Mouse (Mus musculus) layer of hippocampus, postnatal 14 days (tissue): ENCODE measurements around the gene Gm14434. TPM values are rescaled to one million over a fixed set of nuclear protein-coding genes. Genes with fewer than 3 reads are reported as not detected.
"Not testable (repeated sequence)": the region's sequence is repeated elsewhere in the genome, so short reads cannot be mapped to it uniquely, and the experiment has no call there.

Source experiments
- DNase-seq, 2 experiments: peaks; one replicate each; pipeline ENCODE4 v3.0.0; 2021 to 2022; ENCODE audit warnings: low spot score in 2 of 2, mixed read lengths in 1 of 2
- long read RNA-seq, 2 experiments: library from polyadenylated mRNA; stranded (forward); transcript quantifications; one replicate each; pipeline ENCODE4 v2.0.0; 2021
- total RNA-seq, 2 experiments: library from RNA; stranded (reverse); gene quantifications; 2 replicates each; pipeline ENCODE4 v1.2.3; 2021

Gene Gm14434
- total RNA-seq = not detected
- long read RNA-seq, experiment 1, transcript Gm14434-202 (4 exons, 1,458 nt) = major isoform, 6 of 6 reads
- long read RNA-seq, experiment 1, partial matches to known transcripts = 0 of 6 reads
- long read RNA-seq, experiment 1, other reads (novel, unspliced or antisense) = 0 of 6 reads
- long read RNA-seq, experiment 2, transcript Gm14434-202 (4 exons, 1,458 nt) = major isoform, 7 of 8 reads
- long read RNA-seq, experiment 2, partial matches to known transcripts = 0 of 8 reads
- long read RNA-seq, experiment 2, other reads (novel, unspliced or antisense) = 1 of 8 reads

GRCm38 (mm10) chr2:176486683-176487082, at the start of gene Gm14434:
TSS of gene Gm14434 (minus strand) at chr2:176486783.
- DNase-seq = not testable (repeated sequence)

- not testable (repeated sequence) for DNase-seq
Observed at GRCm38 (mm10) chr2:176520756-176521155, 34.2 kb upstream of the Gm14434 start, which contains the start of gene Zfp967. TSS of gene Zfp967 (plus strand) at chr2:176521056.

- not testable (repeated sequence) for DNase-seq
Observed at GRCm38 (mm10) chr2:176423294-176423693, 63.3 kb downstream of the Gm14434 start, which contains the start of gene Gm14435. TSS of gene Gm14435 (plus strand) at chr2:176423594.

Other genes with a start within 250 kb of the Gm14434 start
- not detected for gene Gm11009, start 167.3 kb downstream of the Gm14434 start, total RNA-seq
- 10 to 100 TPM; 20.2 to 24.0 TPM for gene Gm14435, start 63.2 kb downstream of the Gm14434 start, total RNA-seq
- not detected for gene Zfp967, start 34.3 kb upstream of the Gm14434 start, total RNA-seq
- gene Gm14308, start 149.6 kb upstream of the Gm14434 start, total RNA-seq = 10 to 100 TPM in 1 of 2 experiments, 1 to 10 TPM in 1; 5.3 to 13.5 TPM
- gene Zfp973, start 183.7 kb upstream of the Gm14434 start, total RNA-seq = 10 to 100 TPM; 12.3 to 14.5 TPM
- 10 to 100 TPM; 35.0 to 38.3 TPM for gene Gm14305, start 221.5 kb upstream of the Gm14434 start, total RNA-seq